Mouse (Mus musculus): Measurements from ENCODE around the gene Smim20. TPM values are rescaled to one million over a fixed set of nuclear protein-coding genes. Genes with fewer than 3 reads are reported as not detected.
A peak's percentile ranks its signal among the peaks of the same experiment; 100 is the strongest.

Smim20 gene
- total and polyA plus RNA-seq, 3 experiments: 50.0 to 68.7 (median 53.3) TPM

- DNase-seq: no peak
These were observed 1.1 kb upstream of the Smim20 start for GRCm38 (mm10) chr5:53265740-53266139.

- DNase-seq: no peak
These were observed 702 bp upstream of the Smim20 start for GRCm38 (mm10) chr5:53266181-53266580.

- peak; percentile 28 for DNase-seq
These were observed 1.3 kb downstream of the Smim20 start for GRCm38 (mm10) chr5:53268095-53268692.

GRCm38 (mm10) chr5:53269799-53270198 is 2.9 kb downstream of the Smim20 start:
- DNase-seq: no peak

GRCm38 (mm10) chr5:53270947-53271711 is 4.2 kb downstream of the Smim20 start:
- DNase-seq: no peak

- peak; percentile 21 for DNase-seq
These were observed 5.7 kb downstream of the Smim20 start for GRCm38 (mm10) chr5:53272626-53273025.

- DNase-seq: no peak
These were observed 7.0 kb downstream of the Smim20 start for GRCm38 (mm10) chr5:53273699-53274430.

GRCm38 (mm10) chr5:53274811-53275355 is 8.0 kb downstream of the Smim20 start:
- DNase-seq: no peak

GRCm38 (mm10) chr5:53275376-53275775 is 8.5 kb downstream of the Smim20 start:
- no peak for DNase-seq

GRCm38 (mm10) chr5:53276470-53277022 is 9.7 kb downstream of the Smim20 start:
- DNase-seq: no peak

GRCm38 (mm10) chr5:53277716-53278263 is 10.9 kb downstream of the Smim20 start:
- no peak for DNase-seq

- DNase-seq: no peak
These were observed 12.4 kb downstream of the Smim20 start for GRCm38 (mm10) chr5:53279216-53279813.

- no peak for DNase-seq
These were observed 15.6 kb downstream of the Smim20 start for GRCm38 (mm10) chr5:53282487-53282886.

- no peak for DNase-seq
These were observed 19.5 kb downstream of the Smim20 start for GRCm38 (mm10) chr5:53286406-53286805.

GRCm38 (mm10) chr5:53289438-53289837 is 22.6 kb downstream of the Smim20 start:
- no peak for DNase-seq

- no peak for DNase-seq
These were observed 27.7 kb downstream of the Smim20 start for GRCm38 (mm10) chr5:53294627-53295026.

- DNase-seq: no peak
These were observed 30.1 kb downstream of the Smim20 start for GRCm38 (mm10) chr5:53296961-53297360.

- no peak for DNase-seq
These were observed 34.6 kb downstream of the Smim20 start for GRCm38 (mm10) chr5:53301496-53301895.

GRCm38 (mm10) chr5:53302895-53303670 is 36.2 kb downstream of the Smim20 start:
- no peak for DNase-seq

- no peak for DNase-seq
These were observed 37.1 kb downstream of the Smim20 start for GRCm38 (mm10) chr5:53303941-53304340.

GRCm38 (mm10) chr5:53304936-53305335 is 38.1 kb downstream of the Smim20 start:
- DNase-seq: no peak
